Mouse (Mus musculus) c-Kit-negative CD71-positive TER-119-positive erythroid progenitor cells, embryonic 14.5 days (primary cell): ENCODE data around the gene Ctcfl.

Experiments
- DNase-seq: peaks from one replicate; pipeline ENCODE4 v3.0.0-alpha.2; 2013; ENCODE audit warnings: low read depth, low spot score

Ctcfl gene

DNA sequence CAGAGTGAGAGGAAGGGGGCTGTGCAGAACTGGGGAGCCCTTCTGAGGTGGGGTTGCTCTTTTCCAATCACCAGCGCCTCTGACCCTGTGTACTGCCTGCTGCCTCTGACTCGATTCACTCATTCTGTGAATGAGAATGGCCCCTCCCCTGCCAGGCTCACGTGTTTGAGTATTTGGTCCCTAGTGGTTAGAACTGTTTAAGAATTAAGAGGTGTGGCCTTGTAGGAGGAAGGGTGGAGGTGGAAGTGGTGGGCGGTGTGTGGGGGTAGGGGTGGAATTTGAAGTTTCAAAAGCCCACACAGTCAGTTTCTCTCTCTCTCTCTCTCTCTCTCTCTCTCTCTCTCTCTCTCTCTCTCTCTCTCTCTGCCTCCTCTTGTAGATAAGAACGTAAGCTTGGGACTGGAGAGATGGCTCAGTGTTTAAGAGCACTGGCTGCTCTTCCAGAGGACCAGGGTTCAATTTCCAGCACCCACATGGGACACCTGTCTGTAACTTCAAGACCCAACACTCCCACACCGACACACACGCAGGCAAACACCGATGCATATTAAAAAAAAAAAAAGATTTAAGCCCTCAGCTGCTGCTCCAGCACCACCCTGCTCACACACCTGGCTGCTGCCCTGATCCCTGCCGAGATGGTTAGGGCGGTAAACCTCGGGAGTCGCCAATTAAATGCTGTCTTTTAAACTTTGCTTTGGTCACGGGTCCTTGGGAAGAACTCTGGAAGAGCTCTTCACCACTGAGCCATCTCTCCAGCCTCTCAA lies 35.4 kb downstream of the Ctcfl start:
- no peak for DNase-seq

DNA sequence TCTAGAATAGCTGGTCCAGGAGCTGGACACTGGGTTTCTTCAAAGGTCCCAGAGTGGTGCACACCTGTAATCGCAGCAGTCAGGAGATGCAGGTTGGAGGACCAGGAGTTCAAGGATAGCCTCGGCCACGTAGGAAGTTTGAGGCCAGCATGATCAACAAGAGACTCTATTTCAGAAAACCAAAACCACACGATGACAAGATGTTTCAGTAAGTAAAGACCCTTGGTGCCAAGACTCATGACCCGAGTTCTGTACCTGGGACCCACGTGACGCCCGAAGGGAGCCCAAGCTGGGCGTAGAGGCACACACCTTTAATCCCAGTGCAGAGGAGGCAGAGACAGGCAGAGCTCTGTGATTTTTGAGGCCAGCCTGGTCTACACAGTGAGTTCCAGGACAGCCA lies 36.2 kb downstream of the Ctcfl start:
- no peak for DNase-seq

DNA sequence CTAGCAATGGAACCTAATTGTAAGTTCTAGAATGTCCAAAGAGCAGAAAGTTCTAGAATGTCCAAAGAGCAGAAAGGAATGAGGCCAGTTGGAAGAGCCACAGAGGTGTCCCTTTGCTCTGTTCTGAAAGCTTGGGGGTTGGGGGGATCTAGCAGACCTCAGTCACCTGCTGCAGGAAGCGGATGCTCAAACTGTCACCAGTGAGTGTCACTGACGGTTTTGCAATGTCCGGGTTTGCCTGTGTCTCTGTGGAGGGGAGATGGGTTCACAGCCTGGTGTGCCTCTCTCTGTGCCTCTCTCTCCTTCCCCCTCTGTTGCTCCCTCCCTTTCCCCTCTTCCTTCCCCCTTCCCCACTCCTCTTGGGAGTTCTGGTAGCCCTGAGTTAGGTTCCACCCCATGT lies 36.6 kb downstream of the Ctcfl start:
- no peak for DNase-seq

DNA sequence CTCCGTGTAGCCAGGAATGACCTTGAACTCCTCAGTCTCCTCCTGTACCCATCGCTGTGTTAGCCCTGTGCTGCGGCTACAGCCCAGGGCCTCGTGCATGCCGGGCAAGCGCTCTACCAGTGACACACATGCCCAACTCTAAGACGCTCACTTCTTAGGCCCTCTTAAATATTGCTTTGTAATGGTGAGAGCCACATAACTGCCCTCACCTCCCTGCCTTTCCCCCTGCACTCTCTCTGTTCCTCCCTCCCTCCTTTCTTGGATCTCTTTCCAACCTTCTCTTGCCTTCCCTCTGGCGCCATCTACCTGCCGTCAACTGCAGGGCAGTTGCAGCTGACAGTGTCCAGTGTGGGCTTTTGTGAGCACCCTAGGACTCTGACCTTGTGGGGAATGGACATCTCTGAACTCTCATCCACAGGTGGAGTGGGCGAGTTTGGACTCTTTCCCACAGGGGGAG lies 38.5 kb downstream of the Ctcfl start:
- peak; percentile 69 for DNase-seq

DNA sequence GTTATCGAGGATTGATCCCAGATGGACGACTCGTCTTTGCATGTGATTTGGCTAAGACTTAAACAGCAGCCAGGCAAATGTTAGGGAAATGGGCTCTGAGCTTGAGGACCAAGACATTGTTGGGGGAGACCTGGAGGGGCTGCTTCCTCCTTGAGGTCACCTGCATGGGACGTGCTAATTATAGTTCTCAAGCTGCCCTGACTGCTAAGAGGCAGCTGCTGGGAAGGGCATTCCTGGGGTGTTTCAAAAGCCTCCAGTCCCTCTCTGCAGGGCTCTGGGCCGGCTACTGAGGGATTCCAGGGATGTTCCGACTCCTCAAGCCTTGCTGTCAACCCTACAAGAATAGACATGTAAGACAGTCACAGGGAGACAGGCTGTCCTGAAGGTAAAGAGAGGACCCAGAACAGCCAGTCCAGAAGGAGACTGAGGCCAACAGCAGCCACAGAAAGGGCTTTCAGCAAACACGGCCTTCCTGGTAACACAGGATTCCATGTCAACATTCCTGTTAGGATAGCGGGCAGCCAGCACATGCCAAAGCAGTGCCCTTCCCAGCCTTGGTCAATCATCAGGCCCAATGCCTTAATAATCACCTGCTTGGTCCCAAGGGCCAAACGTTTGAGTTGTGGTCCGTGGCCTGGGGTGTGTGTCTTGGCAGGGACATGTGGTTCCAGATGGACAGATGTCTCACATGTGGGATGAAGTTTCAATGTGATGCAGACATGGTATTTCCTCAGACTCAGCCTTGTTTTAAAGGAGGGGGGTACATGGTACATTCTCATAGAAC lies 39.4 kb downstream of the Ctcfl start:
- DNase-seq, result no peak

DNA sequence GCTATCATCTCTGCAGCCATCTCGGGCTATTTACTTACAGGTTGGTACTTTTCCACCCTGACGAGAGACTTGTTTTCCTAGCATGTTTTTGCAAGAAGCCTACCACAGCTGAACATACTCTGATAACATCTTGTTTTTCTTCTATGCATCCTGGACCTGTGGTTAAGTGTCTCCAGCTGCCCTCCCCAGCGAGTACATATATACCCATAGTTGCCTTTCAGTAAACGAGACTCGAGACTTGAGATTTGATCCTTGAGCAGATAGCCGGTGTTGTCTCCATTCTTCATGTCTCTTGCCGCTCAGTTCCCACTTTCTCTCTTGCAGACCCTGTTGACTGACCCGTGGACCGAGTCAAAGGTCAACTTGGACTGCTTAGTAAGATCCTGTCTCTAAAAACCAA lies 42.4 kb downstream of the Ctcfl start:
- no peak for DNase-seq

DNA sequence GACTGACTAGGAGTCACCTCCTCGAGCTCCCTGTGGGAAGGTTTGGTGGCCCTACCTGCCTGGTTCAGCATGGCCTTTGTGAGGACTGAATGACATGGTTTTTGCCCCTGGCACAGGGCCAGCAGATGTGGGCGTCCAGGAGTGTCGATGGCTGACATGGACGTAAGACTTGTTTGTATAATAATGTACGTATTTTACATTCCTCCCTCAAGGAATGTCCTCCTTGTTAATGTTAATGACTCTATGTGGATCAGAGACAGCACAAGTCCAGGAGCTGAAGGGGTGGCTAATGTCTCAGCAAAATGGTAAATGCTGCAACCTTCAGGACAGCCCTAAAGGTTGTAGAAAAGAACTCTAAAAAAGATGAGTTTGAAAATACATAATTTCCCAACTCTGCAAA lies 45.7 kb downstream of the Ctcfl start:
- no peak for DNase-seq

DNA sequence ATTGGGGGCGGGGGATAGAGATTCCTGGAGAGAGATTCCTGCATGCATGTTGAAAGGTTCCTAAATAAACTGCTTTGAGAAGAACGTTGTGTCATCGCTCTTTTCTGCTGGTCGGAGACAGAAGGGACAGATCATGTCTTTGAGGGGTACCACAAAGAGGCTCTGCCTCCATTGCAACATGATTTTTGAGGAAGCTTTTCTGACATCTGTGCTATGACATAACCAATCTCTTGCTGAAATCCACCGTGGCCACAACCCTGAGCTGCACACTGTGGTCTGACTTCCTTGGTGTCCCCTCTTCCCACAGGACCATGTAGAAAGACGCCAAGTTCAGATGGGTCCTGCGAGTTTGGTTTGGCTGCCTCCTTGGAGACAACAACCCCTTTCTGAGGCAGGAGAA lies 46.4 kb downstream of the Ctcfl start:
- DNase-seq, result no peak

DNA sequence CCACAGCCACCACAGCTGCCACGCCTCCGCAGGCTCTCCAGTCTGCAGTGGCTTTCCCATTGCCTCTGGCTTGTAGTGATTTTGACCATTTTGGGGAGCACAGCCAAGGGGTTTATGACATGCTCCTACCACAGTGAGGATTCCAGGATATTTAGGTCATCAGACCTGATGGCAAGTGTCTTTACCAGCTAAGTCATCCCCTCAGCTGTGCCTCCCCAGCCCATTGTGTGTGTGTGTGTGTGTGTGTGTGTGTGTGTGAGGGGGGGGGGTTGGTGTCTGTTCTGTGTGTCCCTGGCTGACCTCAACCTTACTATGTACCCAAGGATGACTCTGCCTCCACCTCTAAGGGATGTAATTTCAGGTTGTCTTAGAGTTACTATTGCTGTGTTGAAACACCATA lies 54.5 kb downstream of the Ctcfl start:
- DNase-seq, result no peak

DNA sequence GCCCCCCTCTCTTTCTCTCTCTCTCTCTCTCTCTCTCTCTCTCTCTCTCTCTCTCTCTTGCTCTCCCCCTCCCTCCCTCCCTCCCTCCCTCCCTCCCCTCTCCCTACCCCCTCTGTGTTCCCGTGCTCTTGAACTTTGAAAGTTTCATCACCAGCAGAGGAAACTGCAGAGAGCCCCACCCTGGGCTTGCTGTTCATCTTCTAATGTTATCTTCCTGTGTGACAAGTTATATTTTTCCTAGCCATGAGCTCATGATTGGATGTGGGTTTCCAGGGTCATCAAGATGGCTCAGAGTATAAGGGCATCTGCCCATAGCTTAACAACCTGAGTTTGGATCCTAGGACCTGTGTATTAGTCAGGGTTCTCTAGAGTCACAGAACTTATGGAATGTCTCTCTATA lies 56.1 kb downstream of the Ctcfl start:
- no peak for DNase-seq

DNA sequence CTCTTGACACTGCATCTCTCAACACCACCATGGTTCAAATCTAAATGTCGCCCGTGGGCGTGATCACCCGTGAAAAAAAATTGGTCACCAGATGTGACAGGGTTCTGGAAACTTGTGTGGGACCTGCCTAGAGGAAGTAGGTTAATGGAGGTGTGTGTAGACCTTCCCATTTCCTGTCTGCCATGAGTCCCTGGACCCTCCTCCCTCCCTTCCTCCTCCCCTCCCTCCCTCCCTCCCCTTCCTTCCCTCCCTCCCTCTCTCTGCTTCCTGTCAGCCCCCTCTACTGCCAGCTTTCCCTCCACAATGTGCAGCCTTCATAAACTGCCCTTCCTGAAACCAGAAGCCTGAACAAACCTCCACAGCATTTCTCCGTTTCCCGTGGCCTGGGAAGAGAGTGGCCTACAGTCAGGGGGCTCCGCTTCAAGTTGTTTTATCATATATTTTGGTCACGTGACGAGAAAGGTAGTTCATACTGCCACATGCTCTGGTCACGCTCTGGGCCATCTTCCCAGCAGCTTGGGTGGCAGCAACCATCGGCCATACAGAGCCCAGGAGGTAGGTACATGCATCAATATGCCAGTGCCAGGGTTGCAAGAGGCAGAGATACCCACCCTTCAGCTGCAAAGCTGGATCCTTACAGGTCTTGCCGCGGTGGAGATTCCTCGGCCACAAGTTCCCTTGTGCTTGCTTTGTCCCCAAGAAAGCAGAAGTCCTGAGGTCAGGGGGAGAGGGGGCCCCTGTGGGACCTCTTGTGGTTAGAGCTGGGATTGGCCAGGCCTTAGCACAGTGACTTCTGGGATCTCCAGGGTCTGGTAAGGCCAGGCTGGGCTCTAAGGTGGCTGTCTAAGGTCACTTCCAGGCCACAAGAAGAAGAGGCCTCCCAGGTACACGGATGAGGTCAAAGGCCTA lies 57.6 kb downstream of the Ctcfl start:
- no peak for DNase-seq

DNA sequence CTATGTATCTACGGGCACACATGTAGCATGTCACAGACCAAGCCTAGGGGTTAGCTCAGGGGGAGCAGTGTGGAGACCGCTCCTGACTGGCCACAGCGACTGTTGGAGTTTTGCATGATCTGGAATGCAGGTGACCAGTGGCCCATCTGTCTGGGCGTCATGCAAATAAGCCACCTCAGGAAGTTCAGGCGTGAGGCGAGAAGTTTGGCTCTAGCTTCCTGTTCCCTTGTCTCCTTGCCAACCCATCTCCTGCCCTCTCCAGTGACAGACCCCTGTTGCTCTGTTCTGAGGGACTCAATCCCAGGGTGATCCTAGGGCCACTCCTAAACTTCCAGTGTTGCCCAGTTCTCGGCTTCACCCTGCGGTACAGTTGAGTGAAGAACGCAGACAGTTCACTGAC lies 58.9 kb downstream of the Ctcfl start:
- DNase-seq, result no peak

DNA sequence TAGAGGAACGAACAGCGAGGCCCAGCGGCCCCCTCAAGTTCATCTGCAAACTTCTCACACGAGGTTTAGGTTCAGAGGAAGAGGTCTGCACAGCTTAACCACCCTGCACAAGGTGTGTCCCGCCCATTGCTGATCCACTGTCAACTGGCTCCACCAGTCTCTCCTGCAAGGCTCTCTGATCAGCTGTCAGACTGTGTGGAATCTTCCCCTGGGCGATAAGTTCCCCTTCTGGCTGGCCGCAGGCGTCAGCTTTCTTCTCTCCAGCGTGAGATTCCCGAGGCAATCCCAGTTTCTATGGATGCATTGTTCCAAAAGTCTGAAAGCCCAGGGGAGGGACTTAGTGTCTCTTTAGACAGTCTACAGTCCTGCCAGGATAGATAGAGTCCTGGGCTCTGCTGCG lies 61.1 kb downstream of the Ctcfl start:
- DNase-seq, result no peak

DNA sequence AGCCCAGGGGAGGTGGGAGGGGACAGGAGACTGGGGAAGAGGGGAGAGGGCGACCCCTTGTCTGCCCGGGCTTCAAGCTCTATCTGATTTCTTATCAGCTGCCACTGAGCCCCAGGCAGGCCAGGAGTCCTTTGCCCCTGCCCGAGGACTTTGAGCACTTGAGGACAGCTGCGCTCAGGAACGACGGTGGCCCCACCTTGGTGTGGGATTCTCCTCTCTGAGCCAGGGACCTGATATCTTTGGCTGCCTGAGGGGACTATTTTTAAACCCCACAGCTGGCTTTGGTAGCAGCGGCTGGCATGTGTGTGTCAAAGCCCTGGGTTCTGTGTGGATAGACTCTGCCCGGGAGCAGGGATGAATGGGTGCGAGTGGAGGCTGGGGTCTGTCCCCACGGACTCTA lies 61.7 kb downstream of the Ctcfl start:
- DNase-seq, result no peak

DNA sequence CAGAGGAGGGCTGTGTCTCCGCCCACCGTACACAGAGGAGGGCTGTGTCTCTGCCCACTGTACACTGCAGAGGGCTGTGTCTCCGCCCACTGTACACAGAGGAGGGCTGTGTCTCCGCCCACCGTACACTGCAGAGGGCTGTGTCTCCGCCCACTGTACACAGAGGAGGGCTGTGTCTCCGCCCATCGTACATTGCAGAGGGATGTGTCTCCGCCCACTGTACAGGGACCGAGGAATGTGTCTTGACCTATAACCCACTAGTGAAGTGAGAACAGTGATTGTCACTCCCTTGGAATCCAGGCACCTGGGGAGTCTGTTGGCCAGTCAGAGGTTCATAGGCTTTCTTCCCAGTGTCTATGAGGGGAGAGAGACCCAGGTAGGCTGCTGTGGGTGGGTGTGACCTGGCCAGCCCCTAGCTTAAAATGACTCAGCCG lies 62.4 kb downstream of the Ctcfl start:
- peak; percentile 65 for DNase-seq

DNA sequence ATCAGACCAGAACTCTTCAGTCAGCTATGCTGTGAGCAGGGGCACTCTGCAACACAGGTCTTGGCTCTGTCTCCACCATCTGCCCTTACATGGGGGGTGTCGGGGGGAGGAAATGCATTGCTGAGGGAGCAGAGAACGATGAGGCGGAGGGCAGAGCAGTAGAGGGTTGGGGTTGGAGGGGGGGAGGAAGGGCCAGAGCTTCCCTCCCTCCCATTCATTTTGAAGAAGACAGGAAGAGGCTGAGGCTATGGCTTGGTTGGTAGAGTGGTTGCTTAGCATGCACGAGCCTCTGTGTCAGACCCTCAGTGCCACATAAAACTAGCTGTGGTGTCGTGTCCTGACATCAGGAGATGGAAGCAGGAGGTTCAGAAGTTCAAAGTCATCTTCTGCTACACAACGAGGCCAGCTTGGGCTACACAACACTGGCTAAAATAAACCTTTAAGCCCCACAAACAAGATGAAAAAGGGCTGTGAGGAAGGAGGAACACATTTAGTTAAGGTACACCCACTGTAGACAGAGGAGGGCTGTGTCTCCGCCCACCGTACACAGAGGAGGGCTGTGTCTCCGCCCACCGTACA lies 62.9 kb downstream of the Ctcfl start:
- no peak for DNase-seq

DNA sequence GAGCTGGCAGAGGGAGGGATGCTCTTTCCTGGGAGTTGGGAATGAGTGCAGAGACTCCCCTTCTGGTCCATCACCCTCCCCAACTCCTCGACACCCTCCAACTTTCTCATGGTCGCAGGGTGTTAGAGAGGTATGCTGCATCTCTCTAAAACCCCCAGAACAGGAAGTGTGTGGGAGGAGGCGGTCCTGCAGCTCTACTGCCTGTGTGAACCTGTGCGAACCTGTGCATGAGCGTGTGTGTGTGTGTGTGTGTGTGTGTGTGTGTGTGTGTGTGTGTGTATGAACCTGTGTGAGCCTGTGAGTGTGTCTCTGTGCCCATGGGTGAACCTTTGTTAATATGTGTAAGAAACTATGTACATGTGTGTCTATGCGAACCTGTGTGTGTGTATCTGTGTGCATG lies 65.5 kb downstream of the Ctcfl start:
- no peak for DNase-seq

DNA sequence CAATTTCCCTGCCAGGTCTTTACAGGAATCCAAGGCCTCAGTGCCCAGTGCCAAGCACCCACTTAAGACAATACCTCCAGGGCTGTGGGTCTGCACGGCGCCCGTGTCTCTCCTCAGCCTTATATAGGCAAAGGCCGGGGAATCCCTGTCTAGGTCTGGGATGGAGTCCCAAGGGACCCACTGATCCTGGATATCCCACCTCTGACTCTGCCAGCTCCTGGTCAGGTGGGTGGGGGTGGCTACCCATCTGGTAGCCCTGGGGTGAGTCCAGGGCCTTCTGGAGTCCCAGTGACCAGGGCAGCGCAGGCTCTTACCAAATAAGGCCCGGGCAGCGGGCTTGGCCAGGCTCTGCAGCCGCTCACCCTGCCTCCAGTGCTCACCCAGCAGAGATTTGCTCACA lies 66.4 kb downstream of the Ctcfl start:
- no peak for DNase-seq

DNA sequence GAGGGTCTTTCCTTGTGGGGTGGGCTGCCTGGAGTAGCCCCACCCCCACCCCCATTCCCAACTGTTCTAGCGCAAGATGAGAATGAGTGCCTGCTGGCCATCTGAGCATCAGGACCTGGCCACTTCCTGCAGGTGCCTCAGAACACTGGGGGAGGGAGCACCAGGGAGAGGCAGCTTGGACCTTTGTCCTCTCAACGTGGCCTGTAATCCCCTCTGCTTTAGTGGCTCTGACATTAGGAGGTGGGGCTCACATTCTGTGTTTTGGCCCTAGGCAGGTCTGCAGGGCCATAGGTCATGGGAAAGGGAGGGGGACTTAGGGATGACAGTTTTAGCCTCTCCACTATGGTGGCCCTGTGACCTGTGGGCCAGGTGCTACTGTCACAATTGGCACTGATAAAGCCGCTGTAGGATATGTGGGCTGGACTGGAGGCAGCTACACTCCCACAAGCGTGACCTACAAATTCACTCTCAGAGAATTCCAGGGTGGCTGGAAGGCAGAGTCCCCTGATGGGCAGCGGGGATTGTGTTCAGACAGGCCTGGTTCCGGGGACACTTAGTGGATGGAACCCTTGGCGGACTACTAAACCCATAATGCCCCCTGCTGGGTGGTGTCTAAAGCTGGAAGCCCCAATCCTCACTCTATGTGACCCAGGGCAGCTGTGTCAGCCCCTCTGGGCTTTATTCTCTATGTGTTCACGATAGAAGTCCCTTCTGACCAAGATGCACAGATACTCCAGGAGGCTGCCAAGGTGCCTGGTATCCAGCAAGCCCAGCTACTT lies 68.5 kb downstream of the Ctcfl start:
- DNase-seq, result no peak

DNA sequence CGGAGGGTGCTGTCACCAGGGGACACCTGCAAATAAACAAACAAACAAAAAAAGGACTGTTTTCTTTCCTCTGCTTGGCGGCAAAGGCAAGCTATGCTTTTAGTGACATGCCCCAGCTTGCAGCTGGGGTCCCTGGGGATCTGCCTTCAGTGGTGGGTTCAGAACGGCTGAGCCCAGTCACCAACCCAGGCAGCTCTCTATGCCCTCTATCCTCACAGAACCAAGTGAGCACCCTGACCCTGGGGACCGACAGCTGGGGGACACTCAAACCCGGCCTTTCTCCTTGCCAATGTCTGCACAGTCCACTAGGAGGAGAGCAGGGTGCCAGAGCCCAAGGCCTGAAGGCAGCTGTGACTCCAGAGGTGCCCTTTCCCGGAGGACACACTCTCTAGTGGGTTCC lies 69.5 kb downstream of the Ctcfl start:
- DNase-seq, result no peak

DNA sequence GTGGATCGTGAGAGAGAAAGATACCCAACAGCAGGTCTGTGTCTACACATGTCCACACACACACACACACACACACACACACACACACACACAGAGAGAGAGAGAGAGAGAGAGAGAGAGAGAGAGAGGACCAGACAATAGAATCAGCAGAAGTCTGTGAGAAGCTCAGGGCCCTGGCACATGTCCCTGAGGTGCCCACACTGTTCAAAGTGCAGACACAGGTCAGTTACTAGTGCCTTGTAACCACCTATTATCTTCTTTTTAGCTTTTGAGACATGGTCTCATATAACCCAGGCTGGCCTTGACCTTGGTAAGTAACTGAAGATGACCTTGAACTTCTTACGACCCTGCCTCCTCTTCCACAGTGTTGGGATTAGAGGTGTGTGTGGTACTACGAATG lies 70.1 kb downstream of the Ctcfl start:
- no peak for DNase-seq
